Comparison of ENCODE assay signal across 13 mouse cellular contexts in the genomic region with DNA sequence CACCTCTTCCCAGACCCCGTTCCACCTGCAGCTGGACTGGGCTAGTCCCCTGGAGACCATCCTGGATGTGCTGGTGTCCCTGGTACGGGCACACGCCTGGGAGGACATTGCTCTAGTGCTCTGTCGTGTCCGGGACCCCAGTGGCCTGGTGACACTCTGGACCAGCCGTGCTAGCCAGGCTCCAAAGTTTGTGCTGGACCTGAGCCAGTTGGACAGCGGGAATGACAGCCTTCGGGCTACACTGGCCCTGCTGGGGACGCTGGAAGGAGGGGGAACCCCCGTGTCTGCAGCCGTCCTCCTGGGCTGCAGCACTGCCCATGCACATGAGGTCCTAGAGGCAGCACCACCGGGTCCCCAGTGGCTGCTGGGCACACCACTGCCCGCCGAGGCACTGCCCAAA. TPM values are rescaled to one million over a fixed set of nuclear protein-coding genes. Genes with fewer than 3 reads are reported as not detected.
DNase-seq lines count a peak whose midpoint lies in the region; ATAC-seq and TF ChIP-seq lines count a peak whose summit lies in the region.
"Had no signal": no experiment of that assay in that cellular context is flagged by ENCODE, and none has a peak within 500 bp of the region (broad histone marks: within the 10 kb centered on the region; RNA-seq: fewer than 3 reads in every experiment).

No protein-coding gene starts in this region.

- no peak overlapping the region; the same call in 1 of the 2 replicates for H3K9ac ChIP-seq in liver, postnatal 0 days (replicated peaks)

- H3K4me3 ChIP-seq in megakaryocyte, embryonic 14.5 days (replicated peaks), result peak overlapping the region; percentile 23
- no peak overlapping the region for H3K4me3 ChIP-seq in liver, postnatal 0 days (ENCODE audit: low read depth, low read length)
- H3K4me3 ChIP-seq: myocyte had no signal

- TF ChIP-seq CTCF in liver, postnatal 0 days (IDR thresholded peaks at IDR 0.05; ENCODE audit: low read depth), result no peak

- peaks cover 38% of the 10 kb centered on the region for H3K27me3 ChIP-seq in megakaryocyte, embryonic 14.5 days (replicated peaks)
- peaks cover 23% of the 10 kb centered on the region for H3K27me3 ChIP-seq in liver, postnatal 0 days (ENCODE audit: insufficient read depth, low read length)

- DNase-seq in adrenal gland, postnatal 14 days, result peak; percentile 59
- no peak for DNase-seq in adrenal gland, adult 8-10 months
- peak; percentile 51 for DNase-seq in kidney, adult 18-20 months
- DNase-seq in kidney, adult 8-10 months, result no peak
- peak; percentile 59 for DNase-seq in liver, postnatal 0 days
- DNase-seq in ovary, postnatal 36 days (ENCODE audit: low spot score), result no peak
- DNase-seq: cerebellum, adult 11-12 months; left cerebral cortex, postnatal 4 days had no signal

- H3K4me2 ChIP-seq in liver, postnatal 0 days (ENCODE audit: low read depth, low read length), result no peak overlapping the region

- ATAC-seq in megakaryocyte, adult 5-6 weeks (ENCODE audit: poor library complexity, severe bottlenecking), result no peak
- ATAC-seq in liver, postnatal 0 days, result peak; percentile 24; the same call in 1 of the 2 replicates

- peaks cover 23% of the 10 kb centered on the region for H3K9me3 ChIP-seq in megakaryocyte, embryonic 14.5 days
- peaks cover 9% of the 10 kb centered on the region; the same call in 1 of the 2 replicates for H3K9me3 ChIP-seq in liver, postnatal 0 days (ENCODE audit: low read length)

- peaks cover 62% of the 10 kb centered on the region for H3K36me3 ChIP-seq in megakaryocyte, embryonic 14.5 days (replicated peaks; ENCODE audit: low read length)
- peaks cover 28% of the 10 kb centered on the region for H3K36me3 ChIP-seq in liver, postnatal 0 days (replicated peaks; ENCODE audit: insufficient read depth, low read length)

- no peak for TF ChIP-seq EP300 in liver, postnatal 0 days (IDR thresholded peaks at IDR 0.05; ENCODE audit: low read depth)

- peaks cover 39% of the 10 kb centered on the region for H3K4me1 ChIP-seq in megakaryocyte, embryonic 14.5 days
- H3K4me1 ChIP-seq in liver, postnatal 0 days (ENCODE audit: insufficient read depth), result peaks cover 3% of the 10 kb centered on the region; the same call in 1 of the 2 replicates

- WGBS in liver, postnatal 0 days (ENCODE audit: insufficient replicate concordance), result 51% methylated on average over 14 of the region's 14 CpGs

- H3K27ac ChIP-seq in liver, postnatal 0 days (ENCODE audit: low read depth), result no peak overlapping the region
- H3K27ac ChIP-seq: forebrain, embryonic 10.5 days had no signal

RNA-seq across cellular contexts. Expression of a gene that starts 2.3 kb away (rescaled TPM):
- not detected in 2 replicates for total RNA-seq in adrenal gland, postnatal 14 days (2021)
- total RNA-seq in adrenal gland, adult 8-10 months (2022), result 1 to 10 TPM in 1 of 4 experiments, under 1 TPM in 1, not detected in 2; 0.83 to 1.4 TPM
- not detected in 2 replicates for polyA plus RNA-seq in megakaryocyte, embryonic 14.5 days (2012; ENCODE audit: insufficient read depth, low replicate concordance)
- not detected in 2 replicates for total RNA-seq in megakaryocyte, adult 5-6 weeks (2015)
- 0.18 TPM in 1 of 2 replicates, not detected in the other for total RNA-seq in megakaryocyte, adult 5-6 weeks (2017)
- polyA plus RNA-seq in liver, postnatal 0 days (2015; fragmentation: Nextera tagmentation; extraction: Ambion mirVana), result 0.05 TPM in 1 of 2 replicates, not detected in the other
- total RNA-seq: megakaryocyte progenitor cell, adult 5-6 weeks had no signal

RNA-seq across cellular contexts. Expression of a gene that starts 11.3 kb away (rescaled TPM):
- total RNA-seq in adrenal gland, postnatal 14 days (2021), result 141 and 157 TPM in 2 replicates
- total RNA-seq in adrenal gland, adult 8-10 months (2022), result 100 to 1,000 TPM; 132 to 155 (median 141) TPM
- 293 and 686 TPM in 2 replicates for polyA plus RNA-seq in megakaryocyte, embryonic 14.5 days (2012; ENCODE audit: insufficient read depth, low replicate concordance)
- 51.6 and 52.2 TPM in 2 replicates for total RNA-seq in megakaryocyte, adult 5-6 weeks (2015)
- total RNA-seq in megakaryocyte, adult 5-6 weeks (2017), result 52.1 and 53.2 TPM in 2 replicates
- 13.2 and 14.5 TPM in 2 replicates for polyA plus RNA-seq in liver, postnatal 0 days (2015; fragmentation: Nextera tagmentation; extraction: Ambion mirVana)

RNA-seq across cellular contexts. Expression of a gene that starts 12.9 kb away (rescaled TPM):
- 30.3 and 36.6 TPM in 2 replicates for total RNA-seq in adrenal gland, postnatal 14 days (2021)
- 10 to 100 TPM; 31.7 to 43.0 (median 36.6) TPM for total RNA-seq in adrenal gland, adult 8-10 months (2022)
- 22.2 and 23.8 TPM in 2 replicates for polyA plus RNA-seq in megakaryocyte, embryonic 14.5 days (2012; ENCODE audit: insufficient read depth, low replicate concordance)
- 10.6 and 15.7 TPM in 2 replicates for total RNA-seq in megakaryocyte, adult 5-6 weeks (2015)
- 7.8 TPM in 2 replicates for total RNA-seq in megakaryocyte, adult 5-6 weeks (2017)
- polyA plus RNA-seq in liver, postnatal 0 days (2015; fragmentation: Nextera tagmentation; extraction: Ambion mirVana), result 40.7 and 41.2 TPM in 2 replicates

RNA-seq across cellular contexts. Expression of a gene that starts 15.6 kb away (rescaled TPM):
- total RNA-seq in adrenal gland, postnatal 14 days (2021), result 40.2 and 55.9 TPM in 2 replicates
- 10 to 100 TPM; 23.9 to 36.3 (median 30.0) TPM for total RNA-seq in adrenal gland, adult 8-10 months (2022)
- polyA plus RNA-seq in megakaryocyte, embryonic 14.5 days (2012; ENCODE audit: insufficient read depth, low replicate concordance), result 1,011 and 1,303 TPM in 2 replicates
- 174 and 175 TPM in 2 replicates for total RNA-seq in megakaryocyte, adult 5-6 weeks (2015)
- 286 and 299 TPM in 2 replicates for total RNA-seq in megakaryocyte, adult 5-6 weeks (2017)
- 40.7 and 42.8 TPM in 2 replicates for polyA plus RNA-seq in liver, postnatal 0 days (2015; fragmentation: Nextera tagmentation; extraction: Ambion mirVana)

RNA-seq across cellular contexts. Expression of a gene that starts 23.5 kb away (rescaled TPM):
- 18.7 and 20.7 TPM in 2 replicates for total RNA-seq in adrenal gland, postnatal 14 days (2021)
- 10 to 100 TPM; 21.6 to 35.5 (median 27.8) TPM for total RNA-seq in adrenal gland, adult 8-10 months (2022)
- 47.4 and 62.2 TPM in 2 replicates for polyA plus RNA-seq in megakaryocyte, embryonic 14.5 days (2012; ENCODE audit: insufficient read depth, low replicate concordance)
- total RNA-seq in megakaryocyte, adult 5-6 weeks (2015), result 32.6 and 34.7 TPM in 2 replicates
- 33.6 and 37.4 TPM in 2 replicates for total RNA-seq in megakaryocyte, adult 5-6 weeks (2017)
- polyA plus RNA-seq in liver, postnatal 0 days (2015; fragmentation: Nextera tagmentation; extraction: Ambion mirVana), result 2.5 and 3.1 TPM in 2 replicates

Comparison
In these comparisons a context has a peak if more than half of its experiments do, and no peak if none do; other contexts are left out.
1. DNase-seq: peak in adrenal gland, postnatal 14 days (single experiment), kidney, adult 18-20 months (single experiment) and liver, postnatal 0 days (single experiment); none in adrenal gland, adult 8-10 months (single experiment), kidney, adult 8-10 months (0 of 2) and ovary, postnatal 36 days (single experiment).